Mouse (Mus musculus): ENCODE results near the gene Cct7.
A peak's percentile ranks its signal among the peaks of the same experiment; 100 is the strongest.

Cct7 gene

DNA sequence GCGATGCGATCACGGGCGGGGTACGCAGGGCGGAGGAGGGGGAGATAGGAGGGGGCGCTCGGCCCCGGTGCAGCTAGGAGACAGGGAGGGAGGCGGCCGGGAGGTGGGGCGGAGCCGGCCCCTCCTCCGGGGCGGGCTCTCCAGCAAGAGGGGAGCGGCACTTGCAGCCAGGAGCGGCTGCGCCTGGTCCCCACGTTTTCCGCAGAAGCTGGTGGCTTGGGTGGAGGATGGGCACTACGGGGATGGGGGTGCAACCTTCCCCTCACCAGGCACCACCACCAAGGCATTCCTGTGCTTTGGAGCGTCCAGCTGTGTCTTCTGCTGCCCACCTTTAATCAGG lies 51.6 kb downstream of the Cct7 start, which contains the start of gene Fbxo41:
Gene Fbxo41 (minus strand): TSS at position 84 of the 340 bp plus-strand sequence.
- peak; percentile 66 to 73 for DNase-seq

DNA sequence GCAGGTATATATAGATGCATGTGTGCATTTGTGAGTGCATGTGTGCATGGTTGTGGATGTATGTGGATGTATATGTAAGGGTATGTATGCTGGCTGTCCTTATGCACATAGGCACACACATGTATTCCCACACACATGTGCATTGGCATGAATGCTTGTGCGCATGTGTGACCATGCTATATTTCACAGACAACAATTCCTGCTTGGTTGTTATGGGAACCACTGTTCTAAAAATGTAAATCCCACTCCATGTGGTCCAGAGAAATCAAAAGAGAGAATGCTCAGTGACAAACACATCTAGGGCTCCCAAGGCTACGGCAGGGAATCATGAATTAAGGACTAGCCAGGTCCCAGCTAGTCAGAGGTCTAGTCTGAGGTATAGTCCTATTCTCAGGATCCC lies 53.6 kb downstream of the Cct7 start:
- no peak for DNase-seq

DNA sequence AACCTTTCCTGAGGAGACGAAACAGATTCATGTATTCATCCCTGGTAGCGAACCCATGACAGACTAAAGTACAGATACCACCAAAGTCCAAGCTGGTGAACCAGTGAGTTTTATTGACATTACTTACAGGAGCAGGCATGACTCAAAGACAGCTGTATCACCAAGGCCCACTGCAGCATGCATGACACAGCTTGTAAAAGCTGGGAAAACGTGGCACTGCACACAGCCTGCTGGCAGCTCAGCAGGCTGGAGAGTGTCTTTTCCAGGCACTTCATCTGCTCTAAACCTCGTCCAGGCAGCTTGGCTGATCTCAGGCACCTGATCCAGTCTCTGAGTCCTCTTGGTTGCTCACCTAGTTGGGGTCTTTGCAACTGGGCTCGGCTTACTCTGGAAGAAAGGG lies 57.3 kb downstream of the Cct7 start:
- no peak for DNase-seq

DNA sequence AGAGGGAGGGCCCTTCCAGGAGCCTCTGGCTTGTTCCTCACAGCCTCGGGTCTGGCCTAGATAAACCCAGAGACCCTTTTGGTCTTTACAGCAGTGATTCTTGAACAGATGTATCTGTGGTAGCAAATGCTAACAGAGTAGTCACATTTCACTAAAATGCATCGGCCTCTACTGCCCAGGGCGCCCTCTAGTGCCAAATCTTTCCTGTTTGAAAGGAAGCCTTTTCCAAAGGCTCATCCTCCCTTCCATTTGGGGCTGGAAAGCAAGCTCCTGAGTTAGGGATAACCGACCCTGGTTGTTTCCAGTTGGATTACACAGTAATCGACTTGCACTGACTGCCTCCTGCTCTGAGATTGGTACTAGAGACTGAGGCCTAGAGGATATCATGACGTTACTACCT lies 59.2 kb downstream of the Cct7 start:
- DNase-seq = peak; percentile 85 to 89

DNA sequence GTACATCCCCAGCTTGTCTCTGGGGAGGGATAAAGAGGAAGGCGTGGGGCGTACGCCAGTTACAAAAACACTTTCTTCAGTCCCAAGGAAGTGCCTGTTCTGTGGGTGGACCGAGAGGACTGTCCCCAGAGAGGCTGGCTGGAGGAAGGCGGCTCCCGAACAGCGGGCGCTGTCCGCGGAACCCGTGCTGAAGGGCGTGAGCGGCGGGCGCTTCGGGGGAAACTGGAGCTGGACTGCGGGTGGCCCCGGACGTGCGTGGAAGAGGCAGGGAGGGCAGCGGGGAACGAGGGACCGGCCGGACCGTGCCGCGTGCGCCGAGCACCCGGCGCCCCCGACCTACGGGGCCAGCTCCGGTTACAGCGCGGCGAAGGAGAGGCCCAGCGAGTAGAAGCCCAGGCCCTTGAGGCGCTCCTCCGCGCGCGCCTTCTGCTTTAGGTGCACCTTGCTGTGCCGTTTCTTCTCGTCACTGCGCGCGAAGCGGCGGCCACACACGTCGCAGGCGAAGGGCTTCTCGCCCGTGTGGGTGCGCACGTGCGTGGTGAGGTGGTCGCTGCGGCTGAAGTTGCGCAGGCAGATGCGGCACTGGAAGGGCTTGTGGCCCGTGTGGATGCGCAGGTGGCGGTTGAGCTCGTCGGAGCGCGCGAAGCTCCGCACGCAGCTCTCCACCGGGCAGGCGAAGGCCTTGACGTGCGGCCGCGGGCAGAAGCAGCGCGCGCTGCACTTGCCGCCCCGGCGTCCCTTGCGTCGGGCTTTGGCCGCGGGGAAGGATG lies 60.2 kb downstream of the Cct7 start:
- DNase-seq = peak; percentile 26 to 43

DNA sequence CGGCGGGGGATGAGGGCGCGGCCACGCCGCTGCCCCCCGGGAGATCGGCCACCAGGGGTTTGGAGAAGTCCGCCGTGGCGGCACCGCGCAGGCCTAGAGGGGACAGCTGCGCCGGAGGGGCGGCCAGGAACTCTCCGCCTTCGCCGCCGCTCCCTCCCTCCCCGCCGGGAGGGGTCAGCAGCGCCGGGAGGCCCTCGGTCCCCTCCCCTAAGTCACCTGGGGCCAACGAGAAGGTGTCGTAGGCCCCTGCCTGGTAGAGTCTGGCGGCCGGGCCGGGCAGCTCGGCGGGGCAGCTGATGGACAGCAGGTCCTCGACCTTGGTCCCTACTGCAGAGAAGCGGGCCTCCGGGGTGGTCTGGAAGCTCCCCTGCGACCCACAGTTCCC lies 60.7 kb downstream of the Cct7 start:
- DNase-seq = peak in 1 of 2 experiments; percentile 42

DNA sequence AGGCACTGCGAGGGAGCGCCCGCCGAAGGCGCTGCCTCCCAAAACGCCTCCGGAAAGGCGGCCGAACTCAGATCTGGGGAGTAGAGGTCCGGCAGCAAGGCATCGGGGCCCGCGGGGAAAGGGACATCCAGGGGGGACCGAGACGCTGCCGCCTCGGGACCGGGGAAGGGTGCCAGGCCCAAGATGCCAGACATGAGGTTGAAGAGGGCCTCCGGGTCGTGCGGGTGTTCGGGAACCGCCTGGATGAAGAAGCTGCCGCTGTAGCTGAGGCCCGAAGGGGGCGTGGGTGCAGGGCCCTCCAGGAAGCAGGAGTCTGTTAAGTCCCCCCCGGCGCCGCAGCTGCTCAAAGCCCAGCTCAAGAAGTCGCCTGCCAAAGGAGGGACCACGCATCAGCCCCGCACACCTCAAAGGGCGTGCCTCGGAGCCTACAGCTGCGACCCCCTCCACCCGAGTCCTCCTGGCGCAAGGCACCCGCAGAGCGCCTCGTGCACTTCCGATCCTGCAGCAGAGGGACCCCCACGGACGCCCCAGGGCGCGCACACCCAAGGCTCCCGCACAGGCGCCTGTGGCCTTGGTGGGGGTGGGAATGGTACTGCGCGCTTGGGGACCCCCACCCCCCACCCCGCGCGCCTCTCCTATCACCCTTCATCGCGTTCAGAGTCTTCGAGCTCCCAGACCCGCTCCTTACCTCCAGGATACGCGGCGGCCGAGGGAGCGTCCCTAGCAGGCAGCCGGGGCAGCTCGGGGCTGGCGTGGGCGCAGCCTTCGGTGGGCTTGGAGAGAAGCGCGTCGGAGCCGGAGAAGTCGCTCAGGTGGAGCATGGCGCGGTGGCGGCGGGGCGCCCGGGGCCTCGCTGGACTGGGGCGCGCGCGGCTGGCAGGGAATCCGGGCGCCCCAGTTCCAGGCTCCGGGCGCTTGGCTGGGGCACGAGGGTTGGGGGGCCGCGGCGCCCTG lies 61.5 kb downstream of the Cct7 start:
- peak in 1 of 2 experiments; percentile 31 for DNase-seq

DNA sequence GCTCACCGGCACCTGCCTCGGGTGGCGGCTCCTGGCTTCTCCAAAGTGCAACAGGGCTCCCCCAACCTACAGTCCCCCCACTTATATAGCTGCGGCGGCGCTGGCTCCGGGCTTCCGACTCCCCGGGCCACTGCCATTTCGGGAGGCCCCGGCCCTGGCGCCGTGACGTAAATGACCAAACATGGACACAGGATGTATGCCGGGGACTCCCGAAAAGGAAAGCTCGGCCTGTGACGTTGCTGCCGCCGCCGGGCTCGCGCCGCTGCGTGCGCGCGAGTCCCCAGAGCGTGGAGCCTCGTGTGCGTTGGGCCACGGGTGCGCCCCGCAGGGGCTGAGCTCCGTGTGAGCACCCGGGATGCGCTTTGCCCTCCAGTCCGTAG lies 62.2 kb downstream of the Cct7 start, which contains the start of gene Egr4:
Gene Egr4 (minus strand): TSS at position 59 of the 380 bp plus-strand sequence.
- peak; percentile 86 to 90 for DNase-seq

DNA sequence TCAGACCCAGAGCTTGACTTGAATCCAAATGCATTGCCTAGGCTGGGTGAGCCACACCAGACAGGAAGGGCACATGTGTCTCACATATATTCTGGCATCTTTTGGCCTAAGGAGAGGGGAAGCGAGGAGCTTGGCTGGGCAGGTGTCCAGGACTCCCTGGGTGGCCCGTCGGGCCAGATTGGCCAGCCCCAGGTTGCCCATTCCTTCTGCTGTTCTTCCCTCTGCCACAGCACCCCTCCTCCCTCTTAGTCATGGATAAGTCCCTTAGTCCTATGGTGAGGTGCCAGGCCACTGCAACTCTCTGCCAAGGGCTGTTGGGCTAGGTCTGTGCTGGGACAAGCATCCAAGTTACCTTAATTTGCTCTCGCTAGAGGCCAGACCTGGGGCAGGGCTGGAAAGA lies 64.6 kb downstream of the Cct7 start:
- peak; percentile 97 for DNase-seq

All from cerebellum, postnatal 36 days (tissue).